Mouse (Mus musculus) cortical plate, adult 2 months (tissue): ENCODE data around the gene Chmp5.

Experiments
- CTCF ChIP-seq: fragments of 200-500 bp; IDR thresholded peaks from 2 replicates; pipeline ENCODE4 v1.5.1; 2011; ENCODE audit warnings: mild to moderate bottlenecking, control low read depth, low read length; ENCODE audit not compliant: insufficient read depth; ENCODE audit errors: extremely low read depth
- POLR2A ChIP-seq: fragments of 200-500 bp; IDR thresholded peaks from 2 replicates; pipeline ENCODE4 v1.6.1; 2011; ENCODE audit warnings: mild to moderate bottlenecking, low read length, control low read depth; ENCODE audit not compliant: insufficient read depth; ENCODE audit errors: extremely low read depth

- TF ChIP-seq CTCF (no peak), POLR2A (no peak)
Measured at GRCm38 (mm10) chr4:40974011-40974410, 25.8 kb downstream of the Chmp5 start.
